Mouse (Mus musculus) brain, embryonic 14.5 days (tissue): ENCODE data around the gene Plcb4.

Experiments used
- CTCF ChIP-seq: fragments of 200-500 bp; IDR thresholded peaks from 2 replicates; pipeline ENCODE4 v1.5.1; 2012; ENCODE audit warnings: inconsistent platforms, mild to moderate bottlenecking, moderate library complexity, borderline replicate concordance; ENCODE audit not compliant: insufficient read depth, insufficient read length; ENCODE audit errors: extremely low read depth
- POLR2A ChIP-seq: fragments of 200-500 bp; IDR thresholded peaks from 2 replicates; pipeline ENCODE4 v1.6.1; 2012; ENCODE audit warnings: mild to moderate bottlenecking, inconsistent platforms, borderline replicate concordance; ENCODE audit not compliant: poor library complexity, insufficient read depth, insufficient read length, severe bottlenecking; ENCODE audit errors: extremely low read depth

- TF ChIP-seq POLR2A (no peak), CTCF (no peak)
Measured at GRCm38 (mm10) chr2:135805748-135806685, 147.2 kb downstream of the Plcb4 start.
